Mouse (Mus musculus): Measurements from ENCODE around the gene Zfp668. TPM values are rescaled to one million over a fixed set of nuclear protein-coding genes. Genes with fewer than 3 reads are reported as not detected.

The Zfp668 gene
- 3.2 and 4.8 TPM in 2 replicates for total RNA-seq (2014; rRNA removed; ENCODE audit: low replicate concordance)
- polyA plus RNA-seq (2015; fragmentation: Nextera tagmentation; extraction: Ambion mirVana), result 6.1 and 7.1 TPM in 2 replicates

GRCm38 (mm10) chr7:127876467-127877348 lies at the start of gene Zfp668:
Gene Zfp668 (minus strand): TSS chr7:127876828.
- TF ChIP-seq EP300 (IDR thresholded peaks at IDR 0.05; ENCODE audit: low read depth) (no peak; the same call in 1 of the 2 replicates), CTCF (IDR thresholded peaks at IDR 0.05; ENCODE audit: low read depth) (no peak)
- H3K27me3 ChIP-seq (ENCODE audit: control insufficient read depth, insufficient read depth, low read length), result no peaks in the 10 kb centered on the region
- under 1% methylated on average over 60 of the region's 60 CpGs for WGBS
- ATAC-seq (ENCODE audit: insufficient read depth, low read depth) (peak; percentile 67), DNase-seq (ENCODE audit: low spot score) (peak; percentile 89)
- peak within 1 kb of the TSS; percentile 94 for H3K4me2 ChIP-seq (ENCODE audit: low read depth, low read length)
- H3K36me3 ChIP-seq (replicated peaks; ENCODE audit: control insufficient read depth, insufficient read depth, low read length), result peaks cover 36% of the 10 kb centered on the region
- peak within 1 kb of the TSS; percentile 91 for H3K4me3 ChIP-seq (ENCODE audit: low read depth, low read length)
- peaks cover 10% of the 10 kb centered on the region for H3K4me1 ChIP-seq (ENCODE audit: control insufficient read depth, insufficient read depth)
- no peaks in the 10 kb centered on the region for H3K9me3 ChIP-seq (replicated peaks; ENCODE audit: control insufficient read depth, low read length)
- H3K9ac ChIP-seq (replicated peaks; ENCODE audit: low read depth, low read length), result peak within 1 kb of the TSS; percentile 88
- peak within 1 kb of the TSS; percentile 97 for H3K27ac ChIP-seq (ENCODE audit: low read depth)

GRCm38 (mm10) chr7:127926066-127926465 lies 49.4 kb upstream of the Zfp668 start:
- Histone ChIP-seq H3K27ac (ENCODE audit: low read depth) (no peak overlapping the region), H3K4me2 (ENCODE audit: low read depth, low read length) (no peak overlapping the region), H3K36me3 (replicated peaks; ENCODE audit: control insufficient read depth, insufficient read depth, low read length) (peaks cover 21% of the 10 kb centered on the region), H3K9me3 (replicated peaks; ENCODE audit: control insufficient read depth, low read length) (no peaks in the 10 kb centered on the region), H3K4me1 (ENCODE audit: control insufficient read depth, insufficient read depth) (0 out of 2 replicates have a peak, but pooled peaks cover 5% of the 10 kb centered on the region), H3K9ac (replicated peaks; ENCODE audit: low read depth, low read length) (no peak overlapping the region), H3K27me3 (ENCODE audit: control insufficient read depth, insufficient read depth, low read length) (0 out of 2 replicates have a peak, but pooled peaks cover 4% of the 10 kb centered on the region), H3K4me3 (ENCODE audit: low read depth, low read length) (no peak overlapping the region)
- ATAC-seq (ENCODE audit: insufficient read depth, low read depth) (no peak), DNase-seq (ENCODE audit: low spot score) (no peak)
- no peak for TF ChIP-seq CTCF (IDR thresholded peaks at IDR 0.05; ENCODE audit: low read depth)
- TF ChIP-seq EP300 (IDR thresholded peaks at IDR 0.05; ENCODE audit: low read depth), result no peak
- 93% methylated on average over 8 of the region's 8 CpGs for WGBS

DNA sequence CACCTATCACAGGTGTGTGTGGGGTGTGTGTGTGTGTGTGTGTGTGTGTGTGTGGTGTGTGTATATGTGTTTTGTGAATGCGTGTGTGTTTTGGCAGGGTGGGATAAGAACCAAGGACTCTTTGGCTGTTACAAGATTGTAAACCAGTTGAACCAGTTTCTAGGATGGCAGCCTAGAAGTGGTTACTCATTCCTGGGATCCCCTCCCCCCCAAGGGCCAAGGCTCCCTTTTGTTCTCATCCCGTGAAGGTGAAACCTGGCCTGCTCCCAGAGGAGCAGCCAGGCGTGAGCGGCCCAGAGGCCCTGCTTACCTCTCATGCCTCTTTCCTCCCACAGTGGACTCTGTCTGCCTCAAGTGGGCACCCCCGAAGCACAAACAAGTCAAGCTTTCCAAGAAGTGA lies 48.6 kb upstream of the Zfp668 start:
- Histone ChIP-seq H3K4me2 (ENCODE audit: low read depth, low read length) (no peak overlapping the region), H3K4me3 (ENCODE audit: low read depth, low read length) (no peak overlapping the region), H3K27ac (ENCODE audit: low read depth) (no peak overlapping the region), H3K9ac (replicated peaks; ENCODE audit: low read depth, low read length) (no peak overlapping the region), H3K9me3 (replicated peaks; ENCODE audit: control insufficient read depth, low read length) (no peaks in the 10 kb centered on the region), H3K36me3 (replicated peaks; ENCODE audit: control insufficient read depth, insufficient read depth, low read length) (peaks cover 25% of the 10 kb centered on the region), H3K27me3 (ENCODE audit: control insufficient read depth, insufficient read depth, low read length) (0 out of 2 replicates have a peak, but pooled peaks cover 4% of the 10 kb centered on the region), H3K4me1 (ENCODE audit: control insufficient read depth, insufficient read depth) (0 out of 2 replicates have a peak, but pooled peaks cover 5% of the 10 kb centered on the region)
- no peak for DNase-seq (ENCODE audit: low spot score)
- ATAC-seq (ENCODE audit: insufficient read depth, low read depth), result no peak
- 71% methylated on average over 5 of the region's 5 CpGs for WGBS
- TF ChIP-seq CTCF (IDR thresholded peaks at IDR 0.05; ENCODE audit: low read depth), result no peak
- TF ChIP-seq EP300 (IDR thresholded peaks at IDR 0.05; ENCODE audit: low read depth), result no peak

DNA sequence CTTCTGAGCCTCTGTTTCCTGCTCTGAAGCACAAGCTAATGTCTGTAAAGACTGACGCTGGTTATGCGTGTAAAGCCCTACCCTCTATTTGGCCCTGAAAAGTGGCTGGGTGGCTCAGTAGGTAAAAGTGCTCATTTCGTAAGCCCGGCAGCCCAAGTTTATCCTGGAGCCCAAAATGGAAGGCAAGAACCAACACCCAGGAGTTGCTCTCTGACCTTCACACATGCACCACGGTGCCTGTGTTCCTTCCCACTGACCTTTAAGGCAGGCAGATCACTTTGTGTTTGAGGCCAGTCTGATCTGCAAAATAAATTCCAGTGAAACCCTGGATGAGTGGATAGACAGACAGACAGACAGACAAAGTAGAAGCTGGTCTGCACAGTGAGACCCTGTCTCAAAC lies 47.1 kb upstream of the Zfp668 start:
- Histone ChIP-seq H3K27ac (ENCODE audit: low read depth) (no peak overlapping the region), H3K9ac (replicated peaks; ENCODE audit: low read depth, low read length) (no peak overlapping the region), H3K36me3 (replicated peaks; ENCODE audit: control insufficient read depth, insufficient read depth, low read length) (peaks cover 25% of the 10 kb centered on the region), H3K27me3 (ENCODE audit: control insufficient read depth, insufficient read depth, low read length) (no peaks in the 10 kb centered on the region), H3K4me3 (ENCODE audit: low read depth, low read length) (no peak overlapping the region), H3K4me1 (ENCODE audit: control insufficient read depth, insufficient read depth) (no peaks in the 10 kb centered on the region), H3K9me3 (replicated peaks; ENCODE audit: control insufficient read depth, low read length) (no peaks in the 10 kb centered on the region), H3K4me2 (ENCODE audit: low read depth, low read length) (no peak overlapping the region)
- TF ChIP-seq CTCF (IDR thresholded peaks at IDR 0.05; ENCODE audit: low read depth), result no peak
- TF ChIP-seq EP300 (IDR thresholded peaks at IDR 0.05; ENCODE audit: low read depth), result no peak
- no peak for ATAC-seq (ENCODE audit: insufficient read depth, low read depth)
- 91% methylated on average over 5 of the region's 5 CpGs for WGBS
- DNase-seq (ENCODE audit: low spot score), result no peak

GRCm38 (mm10) chr7:127922451-127923275 lies 46.0 kb upstream of the Zfp668 start:
- Histone ChIP-seq H3K36me3 (replicated peaks; ENCODE audit: control insufficient read depth, insufficient read depth, low read length) (peaks cover 25% of the 10 kb centered on the region), H3K27me3 (ENCODE audit: control insufficient read depth, insufficient read depth, low read length) (no peaks in the 10 kb centered on the region), H3K27ac (ENCODE audit: low read depth) (no peak overlapping the region), H3K4me1 (ENCODE audit: control insufficient read depth, insufficient read depth) (no peaks in the 10 kb centered on the region), H3K9ac (replicated peaks; ENCODE audit: low read depth, low read length) (no peak overlapping the region), H3K9me3 (replicated peaks; ENCODE audit: control insufficient read depth, low read length) (no peaks in the 10 kb centered on the region), H3K4me3 (ENCODE audit: low read depth, low read length) (no peak overlapping the region), H3K4me2 (ENCODE audit: low read depth, low read length) (no peak overlapping the region)
- DNase-seq (ENCODE audit: low spot score) (no peak), ATAC-seq (ENCODE audit: insufficient read depth, low read depth) (no peak)
- WGBS, result 73% methylated on average over 6 of the region's 6 CpGs
- TF ChIP-seq EP300 (IDR thresholded peaks at IDR 0.05; ENCODE audit: low read depth) (no peak), CTCF (IDR thresholded peaks at IDR 0.05; ENCODE audit: low read depth) (no peak)

All from heart, postnatal 0 days (tissue).